Mouse (Mus musculus) CH12.LX (cell line): ENCODE measurements around the gene Btn1a1. TPM values are rescaled to one million over a fixed set of nuclear protein-coding genes. Genes with fewer than 3 reads are reported as not detected.
A peak's percentile ranks its signal among the peaks of the same experiment; 100 is the strongest.

Source experiments
- DNase-seq: peaks from one replicate; pipeline ENCODE4 v3.0.0-alpha.2; 2013; ENCODE audit errors: extremely low read depth
- H3K27ac ChIP-seq: 2 replicates; pipeline ENCODE4 v1.5.1; 2012; ENCODE audit warnings: low read depth, mild to moderate bottlenecking, control low read depth, moderate library complexity; ENCODE audit not compliant: insufficient read depth
- H3K27me3 ChIP-seq: replicated peaks from 2 replicates; pipeline ENCODE3; 2012; ENCODE audit warnings: inconsistent platforms
- H3K36me3 ChIP-seq, 2 experiments: replicated peaks in 1 of 2; 2 replicates each; pipeline versions ENCODE3 to v1.6.1; 2012; ENCODE audit warnings: inconsistent platforms in 1 of 2, low read length in 1 of 2, mild to moderate bottlenecking in 1 of 2, mixed read lengths in 1 of 2, moderate library complexity in 1 of 2; ENCODE audit not compliant: control insufficient read depth in 1 of 2, insufficient read depth in 1 of 2
- H3K4me1 ChIP-seq, 2 experiments: 2 replicates each; pipeline ENCODE4 v1.6.1; 2012; ENCODE audit warnings: inconsistent platforms in 1 of 2, moderate library complexity in 1 of 2; ENCODE audit not compliant: insufficient read depth in 2 of 2, control insufficient read depth in 1 of 2
- H3K4me2 ChIP-seq: 2 replicates; pipeline ENCODE4 v1.6.1; 2012; ENCODE audit warnings: low read depth, mild to moderate bottlenecking, control low read depth; ENCODE audit not compliant: poor library complexity, insufficient read depth, severe bottlenecking
- H3K4me3 ChIP-seq, 3 experiments: fragments of 150-350 bp in 1 of 3; sonication (generic) in 1 of 3; replicated peaks in 1 of 3; 2 replicates each; pipeline versions ENCODE3 to v1.5.1; 2011 to 2012; ENCODE audit warnings: low read depth in 2 of 3, low read length in 2 of 3, mild to moderate bottlenecking in 2 of 3, moderate library complexity in 2 of 3, control low read depth in 1 of 3, improper control_type of control experiment in 1 of 3, inconsistent platforms in 1 of 3, mixed read lengths in 1 of 3; ENCODE audit not compliant: poor library complexity in 1 of 3
- H3K79me2 ChIP-seq: replicated peaks from 2 replicates; pipeline ENCODE4 v1.6.1; 2012; ENCODE audit warnings: mild to moderate bottlenecking, moderate library complexity; ENCODE audit not compliant: control insufficient read depth, poor library complexity, insufficient read depth, severe bottlenecking; ENCODE audit errors: extremely low read depth
- H3K9ac ChIP-seq: 2 replicates; pipeline ENCODE4 v1.6.1; 2012; ENCODE audit warnings: low read depth, mild to moderate bottlenecking, control low read depth, moderate library complexity; ENCODE audit not compliant: insufficient read depth
- H3K9me3 ChIP-seq: replicated peaks from 2 replicates; pipeline ENCODE3; 2012; ENCODE audit warnings: low read length, inconsistent platforms, mixed read lengths
- CHD1 ChIP-seq: IDR thresholded peaks from 2 replicates; pipeline ENCODE4 v1.6.1; 2012; ENCODE audit warnings: low read depth, low read length, improper control_type of control experiment, inconsistent platforms
- CTCF ChIP-seq, 2 experiments: IDR thresholded peaks in 1 of 2; conservative IDR thresholded peaks in 1 of 2; 2 replicates each; pipeline ENCODE4 v1.5.1; 2011 to 2012; ENCODE audit warnings: low read depth in 2 of 2, low read length in 2 of 2, improper control_type of control experiment in 1 of 2, inconsistent platforms in 1 of 2, mild to moderate bottlenecking in 1 of 2, moderate library complexity in 1 of 2
- E2F4 ChIP-seq: IDR thresholded peaks from 2 replicates; pipeline ENCODE4 v1.6.1; 2011; ENCODE audit warnings: low read depth, low read length, improper control_type of control experiment; ENCODE audit not compliant: insufficient replicate concordance
- ELF1 ChIP-seq: IDR thresholded peaks from 2 replicates; pipeline ENCODE4 v1.6.1; 2014; ENCODE audit warnings: low read depth, mild to moderate bottlenecking, inconsistent platforms, low read length, improper control_type of control experiment
- HCFC1 ChIP-seq: IDR thresholded peaks from 2 replicates; pipeline ENCODE4 v1.6.1; 2012; ENCODE audit warnings: low read depth, mild to moderate bottlenecking, inconsistent platforms, low read length, improper control_type of control experiment
- IRF4 ChIP-seq: IDR thresholded peaks from 2 replicates; pipeline ENCODE4 v1.6.1; 2014; ENCODE audit warnings: low read depth, mild to moderate bottlenecking, inconsistent platforms, low read length, improper control_type of control experiment
- JUND ChIP-seq: conservative IDR thresholded peaks from 2 replicates; pipeline ENCODE4 v1.6.1; 2011; ENCODE audit warnings: low read depth, low read length, improper control_type of control experiment
- KAT2A ChIP-seq: IDR thresholded peaks from 2 replicates; pipeline ENCODE4 v1.6.1; 2012; ENCODE audit warnings: low read length, improper control_type of control experiment, inconsistent platforms; ENCODE audit not compliant: insufficient replicate concordance
- MAFK ChIP-seq: IDR thresholded peaks from 2 replicates; pipeline ENCODE4 v1.6.1; 2011; ENCODE audit warnings: low read length, improper control_type of control experiment; ENCODE audit not compliant: insufficient replicate concordance
- MAX ChIP-seq: IDR thresholded peaks from 2 replicates; pipeline ENCODE4 v1.6.1; 2011; ENCODE audit warnings: low read length, improper control_type of control experiment
- MAZ ChIP-seq: IDR thresholded peaks from 2 replicates; pipeline ENCODE4 v1.6.1; 2012; ENCODE audit warnings: low read depth, mild to moderate bottlenecking, inconsistent platforms, low read length, improper control_type of control experiment, moderate library complexity
- MXI1 ChIP-seq: IDR thresholded peaks from 2 replicates; pipeline ENCODE4 v1.6.1; 2011; ENCODE audit warnings: mild to moderate bottlenecking, low read depth, low read length, improper control_type of control experiment
- MYC ChIP-seq: IDR thresholded peaks from 2 replicates; pipeline ENCODE4 v1.6.1; 2011; ENCODE audit warnings: low read depth, mild to moderate bottlenecking, improper control_type of control experiment, low read length
- NELFE ChIP-seq: IDR thresholded peaks from 2 replicates; pipeline ENCODE4 v1.6.1; 2011; ENCODE audit warnings: low read depth, low read length, improper control_type of control experiment
- NRF1 ChIP-seq: IDR thresholded peaks from 2 replicates; pipeline ENCODE4 v1.6.1; 2014; ENCODE audit warnings: low read depth, mild to moderate bottlenecking, inconsistent platforms, low read length, improper control_type of control experiment, moderate library complexity
- SIN3A ChIP-seq: IDR thresholded peaks from 2 replicates; pipeline ENCODE4 v1.6.1; 2012; ENCODE audit warnings: low read length, improper control_type of control experiment, inconsistent platforms
- TBP ChIP-seq: conservative IDR thresholded peaks from 2 replicates; pipeline ENCODE4 v1.6.1; 2011; ENCODE audit warnings: low read depth, low read length, improper control_type of control experiment
- dilution Hi-C: fragments of 300-500 bp; cut with MboI; formaldehyde crosslinking; loops from 2 replicates; pipeline ENCODE4 v1.14.3; 2020; ENCODE audit warnings: low sequenced_read_pairs; ENCODE audit not compliant: extremely low pct_unique_long_range_greater_than_20kb, extremely low pct_ligation_motif_present
- in situ Hi-C: fragments of 300-500 bp; cut with MboI; formaldehyde crosslinking; loops from 3 replicates; pipeline ENCODE4 v1.14.3; 2019; ENCODE audit warnings: low sequenced_read_pairs, low pct_ligation_motif_present, low pct_unique_long_range_greater_than_20kb, mixed read lengths
- polyA plus RNA-seq: library from polyadenylated mRNA; unstranded; fragments of >175 nt; gene quantifications from 2 replicates; pipeline ENCODE4 v1.2.1, GENCODE M21; 2012; ENCODE audit warnings: low read depth; ENCODE audit not compliant: insufficient read length
- total RNA-seq, 2 experiments: library from RNA; depleted of rRNA; stranded (reverse); fragments of 300-350 nt in 1 of 2; fragments of >200 nt in 1 of 2; gene quantifications; 2 replicates each; pipeline ENCODE4 v1.2.3; 2012 to 2014

The Btn1a1 gene
- total and polyA plus RNA-seq, 3 experiments = 0.20 to 0.51 (median 0.21) TPM

DNA sequence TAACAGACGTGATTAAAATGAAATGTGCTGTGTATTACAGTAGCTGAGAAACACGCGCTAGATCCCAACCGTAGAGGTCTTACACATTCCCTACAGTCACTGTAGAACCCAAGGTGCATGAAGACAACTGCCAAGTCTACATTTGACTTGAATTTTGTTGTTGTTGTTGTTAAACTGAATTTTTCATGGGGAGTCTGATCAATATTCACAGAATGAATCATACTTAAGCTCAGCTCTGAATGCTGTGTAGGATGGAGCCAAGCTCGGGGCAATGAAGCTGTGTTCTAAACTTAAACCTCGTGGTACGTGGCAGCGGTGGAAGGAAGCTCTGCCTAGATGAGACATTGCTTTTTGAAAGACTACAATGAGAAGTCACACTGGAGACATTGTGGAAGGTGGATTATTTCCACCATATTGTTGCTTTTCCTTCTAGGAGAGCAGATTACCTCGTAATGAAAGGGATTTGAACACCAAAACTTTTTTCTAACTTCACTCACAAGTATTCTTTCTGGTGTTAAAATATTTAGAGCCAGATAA lies 36.4 kb upstream of the Btn1a1 start:
- H3K4me3 ChIP-seq = peak overlapping the region; percentile 44 to 64 (median 47)
- peak overlapping the region; percentile 35; the same call in 1 of the 2 replicates for H3K27ac ChIP-seq
- H3K36me3 ChIP-seq = no peaks in the 10 kb centered on the region
- peak overlapping the region; percentile 100 for H3K4me2 ChIP-seq
- peak overlapping the region; percentile 53 for H3K9ac ChIP-seq
- no peaks in the 10 kb centered on the region for H3K9me3 ChIP-seq
- dilution Hi-C loops = no loop called here
- DNase-seq = peak; percentile 42
- peak; percentile 50; the same call in 1 of the 2 replicates for TF ChIP-seq MXI1
- TF ChIP-seq NELFE = no peak
- TF ChIP-seq SIN3A = 0 out of 2 replicates have a peak, but pooled peaks have one; percentile 56
- no peak for TF ChIP-seq MAFK
- no peak for TF ChIP-seq CTCF (conservative IDR thresholded peaks at IDR 0.05 in 1 of 2, IDR thresholded peaks at IDR 0.05 in 1 of 2; ENCODE audit: low read depth in 2 of 2, low read length in 2 of 2)
- TF ChIP-seq MYC = 0 out of 2 replicates have a peak, but pooled peaks have one; percentile 39
- TF ChIP-seq MAX = peak; percentile 45; the same call in 1 of the 2 replicates
- TF ChIP-seq E2F4 = no peak
- H3K4me1 ChIP-seq = peaks cover 3 to 14% of the 10 kb centered on the region in 2 experiments; a peak in 3 of 4 replicates
- no peaks in the 10 kb centered on the region for H3K27me3 ChIP-seq
- H3K79me2 ChIP-seq = no peaks in the 10 kb centered on the region
- in situ Hi-C loops = loop anchor here (10.0 to 25.0 kb wide), 2 partner anchors 197 to 1565 kb away; partner anchors contain the start of gene Zfp184

DNA sequence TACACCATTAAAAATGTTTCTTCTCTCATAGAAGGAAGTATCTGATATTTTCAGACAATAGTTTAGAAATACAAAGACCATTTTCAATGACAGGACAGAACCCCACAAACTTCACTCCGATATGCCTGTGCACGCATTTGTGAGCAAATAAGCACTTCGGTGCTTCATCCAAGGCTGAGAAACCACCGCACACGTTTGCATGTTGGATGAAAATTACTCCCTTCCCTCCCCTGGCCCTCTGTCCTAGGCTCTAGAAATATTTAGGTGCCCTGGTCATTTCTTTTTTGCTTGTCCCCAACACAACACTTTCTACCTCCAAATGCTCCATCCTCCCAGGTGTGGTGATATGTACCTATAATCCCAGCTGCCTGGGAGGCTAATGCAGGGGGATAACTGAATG lies 35.8 kb upstream of the Btn1a1 start:
- dilution Hi-C loops = no loop called here
- peaks cover 3 to 11% of the 10 kb centered on the region in 2 experiments; a peak in 3 of 4 replicates for H3K4me1 ChIP-seq
- TF ChIP-seq SIN3A = 0 out of 2 replicates have a peak, but pooled peaks have one; percentile 17
- peak; percentile 5; the same call in 1 of the 2 replicates for TF ChIP-seq MXI1
- TF ChIP-seq NRF1 = no peak
- TF ChIP-seq, all 38 proteins: peak for 2

DNA sequence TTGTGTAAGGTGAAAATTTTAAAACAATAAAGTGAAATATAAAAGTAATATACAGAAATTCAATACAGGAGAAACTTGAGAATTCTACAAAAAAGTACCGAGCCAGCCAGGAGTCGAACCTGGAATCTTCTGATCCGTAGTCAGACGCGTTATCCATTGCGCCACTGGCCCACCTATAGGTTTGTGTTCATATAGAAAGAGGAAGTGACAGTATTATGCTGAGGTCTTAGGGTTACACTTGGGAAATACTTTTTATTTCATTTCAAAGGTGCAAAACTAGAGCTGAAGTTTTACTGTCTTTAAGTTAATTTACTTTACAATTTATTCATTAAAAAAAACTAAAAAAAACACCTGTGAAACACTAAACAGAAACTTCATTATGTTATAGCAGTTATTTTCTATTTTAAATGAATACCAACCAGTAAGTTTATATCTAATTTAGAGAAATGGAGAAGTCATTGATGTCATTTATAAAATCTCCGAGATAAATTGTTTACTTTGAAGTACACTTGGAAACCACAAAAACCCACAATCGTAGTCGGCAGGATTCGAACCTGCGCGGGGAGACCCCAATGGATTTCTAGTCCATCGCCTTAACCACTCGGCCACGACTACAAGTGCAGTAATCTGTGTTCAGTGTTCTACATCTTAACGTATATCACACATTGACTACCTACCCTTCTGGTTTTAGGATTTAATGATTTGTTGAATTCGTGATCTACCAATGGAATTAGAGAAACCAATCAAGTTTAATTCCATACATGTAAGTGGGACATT lies 34.9 kb upstream of the Btn1a1 start:
- no peak overlapping the region for H3K27ac ChIP-seq
- peak overlapping the region; percentile 39 to 47 (median 44) for H3K4me3 ChIP-seq
- dilution Hi-C loops = no loop called here

More for the DNA sequence above, 35.8 kb upstream of the Btn1a1 start:
- Histone ChIP-seq H3K9ac (peak overlapping the region; percentile 53), H3K9me3 (no peaks in the 10 kb centered on the region), H3K27ac (no peak overlapping the region; the same call in 1 of the 2 replicates), H3K4me3 (peak overlapping the region; percentile 44 to 64 (median 47)), H3K27me3 (no peaks in the 10 kb centered on the region), H3K4me2 (peak overlapping the region; percentile 100), H3K36me3 (no peaks in the 10 kb centered on the region), H3K79me2 (no peaks in the 10 kb centered on the region)
- DNase-seq = no peak
- in situ Hi-C loops = loop anchor here (10.0 to 25.0 kb wide), 2 partner anchors 197 to 1564 kb away; partner anchors contain the start of gene Zfp184

More for the DNA sequence above, 34.9 kb upstream of the Btn1a1 start:
- TF ChIP-seq MAZ = peak; percentile 16; the same call in 1 of the 2 replicates
- peak; percentile 24; the same call in 1 of the 2 replicates for TF ChIP-seq HCFC1
- no peak for TF ChIP-seq CHD1
- TF ChIP-seq JUND = no peak
- peak; percentile 96 for TF ChIP-seq MAFK
- peak; percentile 63 for TF ChIP-seq NRF1
- TF ChIP-seq IRF4 = 0 out of 2 replicates have a peak, but pooled peaks have one; percentile 36
- TF ChIP-seq KAT2A = peak; percentile 47; the same call in 1 of the 2 replicates
- TF ChIP-seq ELF1 = peak; percentile 95
- no peak for TF ChIP-seq MAX
- TF ChIP-seq TBP = peak; percentile 99
- 0 out of 2 replicates have a peak, but pooled peaks have one; percentile 77 for TF ChIP-seq E2F4
- no peak overlapping the region; the same call in 1 of the 2 replicates for H3K4me2 ChIP-seq
- in situ Hi-C loops = loop anchor here (10.0 to 25.0 kb wide), 2 partner anchors 196 to 1563 kb away; partner anchors contain the start of gene Zfp184
- H3K4me1 ChIP-seq = peaks cover 3 to 11% of the 10 kb centered on the region in 2 experiments; a peak in 3 of 4 replicates
- H3K79me2 ChIP-seq = no peaks in the 10 kb centered on the region
- H3K9me3 ChIP-seq = peaks cover 2% of the 10 kb centered on the region
- no peaks in the 10 kb centered on the region for H3K27me3 ChIP-seq
- peak; percentile 91 for DNase-seq
- no peaks in the 10 kb centered on the region for H3K36me3 ChIP-seq
- H3K9ac ChIP-seq = no peak overlapping the region
